Mouse (Mus musculus) embryonic facial prominence, embryonic 10.5 days (tissue): Measurements from ENCODE around the gene Adcy7. TPM values are rescaled to one million over a fixed set of nuclear protein-coding genes. Genes with fewer than 3 reads are reported as not detected.
A peak's percentile ranks its signal among the peaks of the same experiment; 100 is the strongest.

ENCODE experiments used
- DNase-seq: peaks from one replicate; pipeline ENCODE4 v3.0.0-alpha.2; 2017; ENCODE audit warnings: low spot score
- H3K27ac ChIP-seq: fragments of 300-500 bp; sonication (generic); replicated peaks from 2 replicates; pipeline ENCODE4 v1.5.1; 2016; ENCODE audit warnings: mild to moderate bottlenecking
- H3K27me3 ChIP-seq: fragments of 300-500 bp; sonication (generic); replicated peaks from 2 replicates; pipeline ENCODE4 v1.6.1; 2016; ENCODE audit warnings: low read depth, mild to moderate bottlenecking; ENCODE audit not compliant: poor library complexity, severe bottlenecking
- H3K36me3 ChIP-seq: fragments of 300-500 bp; sonication (generic); replicated peaks from 2 replicates; pipeline ENCODE4 v1.6.1; 2016; ENCODE audit warnings: mild to moderate bottlenecking, moderate library complexity
- H3K4me1 ChIP-seq: fragments of 300-500 bp; sonication (generic); 2 replicates; pipeline ENCODE4 v1.6.1; 2016
- H3K4me3 ChIP-seq: fragments of 300-500 bp; sonication (generic); 2 replicates; pipeline ENCODE4 v1.5.1; 2016; ENCODE audit warnings: mild to moderate bottlenecking, moderate library complexity
- H3K9me3 ChIP-seq: fragments of 300-500 bp; sonication (generic); 2 replicates; pipeline ENCODE4 v1.6.1; 2016; ENCODE audit warnings: mild to moderate bottlenecking
- WGBS: fragments of 180-500 bp; shearing (Covaris S2); methylation state at CpG from one replicate; pipeline ENCODE4 v1.1.7; 2016; 5-methylcytosine and 5-hydroxymethylcytosine counted together
- polyA plus RNA-seq: library from polyadenylated mRNA; unstranded; fragments of >200 nt; fragmentation: Nextera tagmentation; extraction: Ambion mirVana; gene quantifications from 2 replicates; pipeline ENCODE4 v1.2.1, GENCODE M21; 2016

The Adcy7 gene
- polyA plus RNA-seq, 1 experiment from 2014 or later = 2.6 TPM

- 85% methylated on average over 7 of the region's 7 CpGs for WGBS
- no peak overlapping the region for H3K4me3 ChIP-seq
- H3K27me3 ChIP-seq = peaks cover 4% of the 10 kb centered on the region
- DNase-seq = no peak
- no peaks in the 10 kb centered on the region for H3K36me3 ChIP-seq
- H3K27ac ChIP-seq = no peak overlapping the region
- H3K4me1 ChIP-seq = peaks cover 46% of the 10 kb centered on the region
- H3K9me3 ChIP-seq = no peaks in the 10 kb centered on the region
These were observed 8.7 kb downstream of the Adcy7 start for GRCm38 (mm10) chr8:88280904-88281303.

DNA sequence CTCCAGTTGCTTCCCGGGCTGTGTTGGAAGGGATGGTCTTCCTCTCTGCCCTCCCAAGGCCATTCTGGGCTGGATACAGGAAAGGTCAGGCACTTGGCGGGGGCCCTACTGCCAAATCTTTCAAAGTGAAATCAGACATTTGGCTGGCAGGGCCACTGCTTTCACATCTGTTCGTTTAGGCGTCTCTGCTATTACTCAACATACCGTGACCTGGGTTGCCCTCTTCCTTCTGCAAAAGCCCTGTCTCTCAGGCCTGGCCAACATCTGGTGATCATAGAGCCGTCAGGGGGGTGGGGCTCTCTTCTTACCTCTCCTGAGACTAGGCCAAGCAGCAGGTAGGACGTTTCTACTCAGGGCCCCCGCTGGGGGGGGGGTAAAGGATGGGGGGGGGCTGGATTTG is 10.5 kb downstream of the Adcy7 start:
- H3K4me1 ChIP-seq = peaks cover 47% of the 10 kb centered on the region
- no peaks in the 10 kb centered on the region for H3K36me3 ChIP-seq
- H3K4me3 ChIP-seq = no peak overlapping the region
- H3K27me3 ChIP-seq = no peaks in the 10 kb centered on the region
- H3K27ac ChIP-seq = no peak overlapping the region; the same call in 1 of the 2 replicates
- no peaks in the 10 kb centered on the region for H3K9me3 ChIP-seq
- peak; percentile 81 for DNase-seq
- WGBS = 29% methylated on average over 8 of the region's 8 CpGs

DNA sequence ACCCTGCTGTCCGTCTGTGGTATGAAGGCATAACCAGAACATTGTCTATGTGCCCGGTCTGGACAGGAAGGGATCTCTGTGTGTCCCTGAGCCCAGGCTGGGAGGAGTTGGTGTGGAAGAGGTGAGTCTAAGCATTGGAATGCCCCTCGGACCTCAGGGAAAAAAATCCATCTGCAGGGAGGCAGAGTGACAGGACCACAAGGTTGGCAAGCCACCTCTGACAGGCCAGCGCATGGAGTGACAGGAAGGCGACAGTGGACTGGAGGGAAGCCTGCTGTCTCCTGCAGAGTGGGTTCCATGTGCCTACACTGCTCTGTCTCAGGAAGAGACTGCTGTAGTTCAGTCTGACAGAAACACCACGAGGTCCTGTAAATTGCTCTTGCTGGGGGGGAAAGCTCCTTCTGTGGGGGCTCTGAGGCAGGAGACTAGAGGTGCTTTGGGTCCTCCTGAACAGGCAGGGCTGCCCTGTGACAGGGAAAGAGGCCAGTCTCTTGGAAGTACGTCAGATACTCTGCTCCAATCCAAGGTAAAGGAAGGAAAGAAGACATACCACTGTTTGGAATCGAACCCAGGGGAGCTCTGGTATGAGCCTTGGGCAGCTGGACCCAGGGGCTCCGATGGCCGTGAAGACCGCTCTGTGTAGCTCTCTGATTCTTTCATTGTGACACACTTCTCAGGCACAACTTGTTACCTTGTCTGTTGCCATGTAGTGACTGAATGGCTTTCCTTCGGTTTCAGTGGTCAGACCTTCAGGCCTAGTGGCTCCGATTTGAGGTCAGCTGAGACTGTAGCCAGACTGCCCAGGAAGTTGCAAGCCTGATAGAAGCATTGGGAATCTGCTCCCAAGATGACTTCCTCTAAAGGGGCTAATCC is 11.3 kb downstream of the Adcy7 start:
- no peaks in the 10 kb centered on the region for H3K36me3 ChIP-seq
- DNase-seq = no peak
- 72% methylated on average over 13 of the region's 13 CpGs for WGBS

GRCm38 (mm10) chr8:88284738-88285137 is 12.5 kb downstream of the Adcy7 start:
- Histone ChIP-seq H3K27me3 (no peaks in the 10 kb centered on the region), H3K27ac (peak overlapping the region; percentile 16), H3K9me3 (no peaks in the 10 kb centered on the region), H3K36me3 (no peaks in the 10 kb centered on the region), H3K4me3 (no peak overlapping the region), H3K4me1 (peaks cover 50% of the 10 kb centered on the region)
- DNase-seq = peak; percentile 45
- 31% methylated on average over 7 of the region's 7 CpGs for WGBS

More for the DNA sequence above, 11.3 kb downstream of the Adcy7 start:
- Histone ChIP-seq H3K9me3 (no peaks in the 10 kb centered on the region), H3K27me3 (no peaks in the 10 kb centered on the region), H3K4me1 (peaks cover 52% of the 10 kb centered on the region), H3K4me3 (no peak overlapping the region), H3K27ac (no peak overlapping the region; the same call in 1 of the 2 replicates)

GRCm38 (mm10) chr8:88285469-88286356 is 13.5 kb downstream of the Adcy7 start:
- Histone ChIP-seq H3K4me3 (no peak overlapping the region), H3K27ac (peak overlapping the region; percentile 16)
- WGBS = 82% methylated on average over 8 of the region's 8 CpGs

GRCm38 (mm10) chr8:88286421-88286960 is 14.3 kb downstream of the Adcy7 start:
- Histone ChIP-seq H3K4me1 (peaks cover 50% of the 10 kb centered on the region), H3K4me3 (no peak overlapping the region), H3K27ac (no peak overlapping the region), H3K9me3 (no peaks in the 10 kb centered on the region), H3K36me3 (no peaks in the 10 kb centered on the region), H3K27me3 (no peaks in the 10 kb centered on the region)
- WGBS = 91% methylated on average over 14 of the region's 14 CpGs
- no peak for DNase-seq

More at GRCm38 (mm10) chr8:88285469-88286356, 13.5 kb downstream of the Adcy7 start:
- Histone ChIP-seq H3K36me3 (no peaks in the 10 kb centered on the region), H3K4me1 (peaks cover 50% of the 10 kb centered on the region), H3K9me3 (no peaks in the 10 kb centered on the region), H3K27me3 (no peaks in the 10 kb centered on the region)
- no peak for DNase-seq

DNA sequence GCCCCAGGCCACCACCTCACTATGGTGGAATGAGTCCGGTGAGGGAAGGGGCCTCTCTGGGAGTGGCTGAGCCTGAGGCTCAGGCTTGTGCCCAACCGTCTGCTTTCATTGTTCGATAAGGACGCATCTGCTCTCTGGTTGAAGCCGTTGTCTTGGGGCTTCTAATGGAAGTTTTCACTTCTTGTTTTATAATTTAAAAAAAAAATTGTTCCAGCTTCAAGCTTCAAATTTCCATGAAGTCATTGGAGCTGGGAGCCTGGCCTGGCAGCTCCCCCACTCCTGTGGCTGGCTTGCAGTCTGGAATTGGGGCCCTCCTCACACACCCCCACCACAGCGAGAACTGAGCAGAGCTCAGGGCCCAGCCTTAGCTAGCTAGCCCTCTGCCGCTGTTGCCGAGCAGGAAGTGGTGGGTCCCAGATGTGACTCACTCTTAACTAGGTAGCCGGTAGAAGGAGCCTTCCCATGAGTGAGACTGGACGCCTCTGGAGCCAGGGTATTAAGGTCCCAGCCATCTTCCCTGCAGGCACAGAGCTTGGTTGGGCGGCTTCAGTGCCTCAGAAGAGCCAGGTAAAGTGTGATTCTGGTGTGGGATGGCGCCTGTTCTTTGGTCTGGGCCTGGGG is 16.5 kb downstream of the Adcy7 start:
- Histone ChIP-seq H3K4me3 (no peak overlapping the region), H3K27ac (peak overlapping the region; percentile 11; the same call in 1 of the 2 replicates), H3K27me3 (no peaks in the 10 kb centered on the region), H3K9me3 (no peaks in the 10 kb centered on the region), H3K4me1 (peaks cover 33% of the 10 kb centered on the region), H3K36me3 (no peaks in the 10 kb centered on the region)
- 63% methylated on average over 12 of the region's 12 CpGs for WGBS
- DNase-seq = no peak

- H3K4me3 ChIP-seq = no peak overlapping the region
- H3K9me3 ChIP-seq = no peaks in the 10 kb centered on the region
- WGBS = 64% methylated on average over 1 of the region's 1 CpGs
- no peak for DNase-seq
- H3K4me1 ChIP-seq = peaks cover 23% of the 10 kb centered on the region
- no peak overlapping the region for H3K27ac ChIP-seq
- H3K27me3 ChIP-seq = no peaks in the 10 kb centered on the region
- H3K36me3 ChIP-seq = no peaks in the 10 kb centered on the region
These were observed 17.7 kb downstream of the Adcy7 start for GRCm38 (mm10) chr8:88289901-88290300.

DNA sequence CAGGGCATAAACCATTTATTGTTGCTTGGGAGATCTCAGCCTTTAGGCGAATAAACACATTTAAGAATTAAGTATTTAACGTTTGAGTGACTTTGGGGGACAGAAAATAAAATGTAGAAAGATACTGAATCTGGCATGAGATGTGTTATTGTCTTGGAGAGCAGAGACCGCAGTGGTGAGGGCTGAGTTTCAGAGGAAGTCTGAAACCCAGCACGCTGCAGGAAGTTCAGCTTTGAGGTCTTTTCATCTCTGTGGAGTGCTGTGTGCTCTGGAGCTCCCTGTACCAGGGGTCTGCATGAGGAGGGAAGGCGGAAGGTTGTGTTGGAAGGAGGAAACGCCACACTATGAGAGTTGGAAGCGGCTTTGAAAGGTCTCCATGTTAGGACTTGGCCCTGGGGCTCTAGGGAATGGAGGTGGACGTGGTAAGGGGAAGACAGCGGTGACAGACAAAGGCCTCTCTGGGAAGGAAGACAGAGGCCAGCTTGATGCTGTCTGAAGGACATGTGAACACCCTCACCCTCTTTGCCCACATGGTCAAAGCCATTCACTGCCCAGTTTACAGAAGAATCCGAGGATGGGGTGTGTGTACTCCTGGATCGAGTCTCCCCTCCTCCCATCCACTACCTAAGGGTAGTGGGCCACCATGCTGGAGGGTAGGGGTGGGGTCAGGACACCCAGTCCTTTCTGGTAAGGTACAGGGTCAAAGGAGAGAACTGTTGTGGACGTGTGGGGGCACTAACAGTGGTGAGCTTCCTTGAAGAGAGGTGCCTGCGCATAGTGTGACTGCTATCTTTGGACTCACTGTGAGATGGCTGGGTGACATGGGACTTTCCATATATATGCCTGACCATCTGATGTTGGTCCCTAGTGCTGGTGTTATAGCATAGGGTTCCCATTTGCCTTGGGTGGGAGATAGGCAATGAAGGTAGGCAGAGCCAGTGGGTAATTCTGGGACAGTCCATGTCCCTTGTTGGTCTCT is 18.4 kb downstream of the Adcy7 start:
- H3K27ac ChIP-seq = no peak overlapping the region
- H3K4me1 ChIP-seq = peaks cover 16% of the 10 kb centered on the region
- no peak overlapping the region for H3K4me3 ChIP-seq
- H3K27me3 ChIP-seq = no peaks in the 10 kb centered on the region
- no peaks in the 10 kb centered on the region for H3K36me3 ChIP-seq
- no peak for DNase-seq
- H3K9me3 ChIP-seq = no peaks in the 10 kb centered on the region
- WGBS = 82% methylated on average over 13 of the region's 13 CpGs

GRCm38 (mm10) chr8:88291305-88291690 is 19.1 kb downstream of the Adcy7 start:
- no peak for DNase-seq
- H3K4me3 ChIP-seq = no peak overlapping the region
- 89% methylated on average over 11 of the region's 11 CpGs for WGBS
- no peaks in the 10 kb centered on the region for H3K9me3 ChIP-seq
- no peaks in the 10 kb centered on the region for H3K27me3 ChIP-seq
- H3K4me1 ChIP-seq = peaks cover 11% of the 10 kb centered on the region
- H3K36me3 ChIP-seq = no peaks in the 10 kb centered on the region
- H3K27ac ChIP-seq = no peak overlapping the region

DNA sequence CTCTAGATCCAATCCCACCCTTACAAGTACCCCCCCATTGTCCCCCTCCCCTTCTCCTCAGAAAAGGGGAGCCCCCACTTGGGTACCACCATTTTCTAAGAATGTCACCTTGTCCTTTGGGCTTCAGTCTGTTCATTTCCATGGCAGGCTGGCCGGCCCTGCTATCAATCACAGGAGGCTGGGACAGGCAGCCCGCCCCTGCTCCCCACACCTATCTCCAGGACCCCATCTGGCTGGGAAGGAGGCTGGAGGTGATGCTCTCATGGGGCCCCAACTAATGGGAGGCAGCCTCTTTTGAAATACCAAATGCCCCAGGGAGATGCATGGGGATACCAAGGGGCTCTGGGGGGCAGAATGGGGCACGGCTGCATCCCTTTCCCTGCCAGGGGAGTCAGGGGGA is 20.7 kb downstream of the Adcy7 start:
- no peaks in the 10 kb centered on the region for H3K27me3 ChIP-seq
- H3K36me3 ChIP-seq = no peaks in the 10 kb centered on the region
- DNase-seq = no peak
- WGBS = 86% methylated on average over 3 of the region's 3 CpGs
- peaks cover 10% of the 10 kb centered on the region for H3K4me1 ChIP-seq
- H3K27ac ChIP-seq = no peak overlapping the region
- no peak overlapping the region for H3K4me3 ChIP-seq
- no peaks in the 10 kb centered on the region for H3K9me3 ChIP-seq
